Comparison of ENCODE assay signal across 15 mouse cellular contexts in genomic region chr2:163744801-163745570, GRCm38 (mm10). TPM values are rescaled to one million over a fixed set of nuclear protein-coding genes. Genes with fewer than 3 reads are reported as not detected.
A peak's percentile ranks its signal among the peaks of the same experiment; 100 is the strongest.
DNase-seq lines count a peak whose midpoint lies in the region; ATAC-seq lines count a peak whose summit lies in the region.
"Had no signal": no experiment of that assay in that cellular context is flagged by ENCODE, and none has a peak within 500 bp of the region (broad histone marks: within the 10 kb centered on the region; RNA-seq: fewer than 3 reads in every experiment).

No protein-coding gene starts in this region.

- DNase-seq in CD4-positive, CD25-positive, alpha-beta regulatory T cell, adult 2 months (ENCODE audit: low read depth, low spot score) = peak; percentile 34
- DNase-seq in spleen, postnatal 36 days (ENCODE audit: low spot score in 2 of 2) = peak; percentile 39 to 42
- no peak for DNase-seq in spleen, postnatal 10 days (ENCODE audit: low spot score in 2 of 2)
- peak; percentile 73 for DNase-seq in thymus, postnatal 4 days
- no peak for DNase-seq in adrenal gland, adult 2 months
- no peak for DNase-seq in adipocyte (ENCODE audit: low spot score)
- DNase-seq: adrenal gland, postnatal 14 days; cerebellum, adult 9-10 months; gastrocnemius, postnatal 14 days; kidney, postnatal 10 days; liver; lung, embryonic 14.5 days had no signal

- ATAC-seq in CD4-positive, CD25-positive, alpha-beta regulatory T cell, adult 4 months = no peak
- 0 out of 2 replicates have a peak, but pooled peaks have one; percentile 15 for ATAC-seq in neutrophil, adult 5-6 weeks (ENCODE audit: extremely low read depth, insufficient number of reproducible peaks, low FRiP score, poor library complexity, severe bottlenecking)
- ATAC-seq: intestine, embryonic 16.5 days had no signal

RNA-seq across cellular contexts. Expression of gene Ada, which starts 5.1 kb away (rescaled TPM):
- 10 to 100 TPM in 1 of 2 experiments, 1 to 10 TPM in 1; 9.2 to 13.8 TPM for polyA plus RNA-seq in CD4-positive, CD25-positive, alpha-beta regulatory T cell, adult 4 months (2017; shearing (Covaris generic))
- total RNA-seq in neutrophil, adult 5-6 weeks (2017) = 3.8 and 4.9 TPM in 2 replicates
- 1 to 10 TPM; 4.1 to 5.5 TPM for total RNA-seq in adrenal gland, adult 2 months (2021)
- 0.65 and 0.69 TPM in 2 replicates for polyA plus RNA-seq in adrenal gland, adult 2 months (2012; rRNA removed)

Comparison
In these comparisons a context has a peak if more than half of its experiments do, and no peak if none do; other contexts are left out.
1. DNase-seq: peak in CD4-positive, CD25-positive, alpha-beta regulatory T cell, adult 2 months (single experiment), spleen, postnatal 36 days (2 of 2) and thymus, postnatal 4 days (single experiment); none in spleen, postnatal 10 days (0 of 2), adrenal gland, adult 2 months (single experiment) and adipocyte (single experiment).